Mouse (Mus musculus) ES-CJ7 (cell line): ENCODE measurements at regions not wholly inside any gene's neighbourhood (a gene's known extent, or its start where the extent isn't known, plus 50 kb on each side); places are given as distances from the start of the nearest gene placed in this dataset.

Experiments
- DNase-seq: peaks from one replicate; pipeline ENCODE4 v3.0.0; 2011; ENCODE audit warnings: low read depth, low spot score

DNA sequence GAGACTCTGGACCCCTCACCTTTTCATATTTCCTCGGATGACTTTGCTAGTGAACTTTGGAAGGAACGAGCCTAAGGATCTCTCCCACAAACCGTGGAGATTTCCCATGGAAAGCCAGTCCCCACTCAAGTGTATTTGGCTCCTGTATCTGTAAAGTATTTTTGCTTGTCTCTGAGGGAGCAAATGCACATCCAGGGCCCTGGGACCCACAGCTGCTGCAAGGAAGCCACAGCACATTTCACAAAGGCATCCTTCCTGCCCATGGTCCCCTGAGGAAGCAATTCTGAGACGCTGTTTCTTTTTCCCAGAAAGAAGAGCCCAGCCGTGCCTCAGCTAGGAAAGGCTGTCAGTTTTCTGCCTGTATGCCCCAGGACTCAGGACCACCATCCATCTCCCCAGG is 71.7 kb upstream of the S1pr3 start:
- DNase-seq, result no peak

DNA sequence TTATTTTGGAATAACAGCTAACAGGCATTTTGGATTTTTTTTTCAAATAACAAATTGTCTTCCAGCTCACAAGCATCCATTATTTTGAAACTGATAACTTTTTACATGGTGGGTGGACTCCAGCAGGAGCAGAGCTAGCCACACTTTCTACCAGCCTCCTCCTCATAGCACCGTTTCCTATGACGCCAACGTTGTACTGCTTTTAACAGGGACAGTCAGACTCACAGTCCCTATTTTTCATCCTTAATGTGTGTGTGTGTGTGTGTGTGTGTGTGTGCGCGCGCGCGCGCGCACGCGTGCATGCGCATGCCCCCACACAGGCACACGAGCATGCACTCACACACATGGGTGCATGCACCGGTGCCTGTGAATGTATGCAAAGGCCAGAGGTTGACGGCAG is 70.5 kb upstream of the S1pr3 start:
- DNase-seq, result no peak

DNA sequence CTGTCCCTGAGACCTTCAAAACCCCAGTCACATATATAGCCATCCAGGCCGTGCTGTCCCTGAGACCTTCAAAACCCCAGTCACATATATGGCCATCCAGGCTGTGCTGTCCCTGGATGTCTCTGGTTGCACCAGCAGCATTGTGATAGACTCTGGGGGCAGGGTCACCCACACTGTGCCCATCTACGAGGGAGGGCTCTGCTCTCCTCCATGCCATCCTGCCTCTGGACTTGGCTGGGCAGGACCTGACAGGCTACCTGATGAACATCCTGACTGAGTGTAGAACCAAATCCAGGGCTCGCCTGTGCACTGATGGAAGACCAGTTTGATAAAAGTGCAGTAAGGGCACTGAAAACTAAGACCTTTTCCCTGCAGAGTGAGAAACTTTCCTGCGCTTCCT is 63.1 kb upstream of the S1pr3 start:
- no peak for DNase-seq

DNA sequence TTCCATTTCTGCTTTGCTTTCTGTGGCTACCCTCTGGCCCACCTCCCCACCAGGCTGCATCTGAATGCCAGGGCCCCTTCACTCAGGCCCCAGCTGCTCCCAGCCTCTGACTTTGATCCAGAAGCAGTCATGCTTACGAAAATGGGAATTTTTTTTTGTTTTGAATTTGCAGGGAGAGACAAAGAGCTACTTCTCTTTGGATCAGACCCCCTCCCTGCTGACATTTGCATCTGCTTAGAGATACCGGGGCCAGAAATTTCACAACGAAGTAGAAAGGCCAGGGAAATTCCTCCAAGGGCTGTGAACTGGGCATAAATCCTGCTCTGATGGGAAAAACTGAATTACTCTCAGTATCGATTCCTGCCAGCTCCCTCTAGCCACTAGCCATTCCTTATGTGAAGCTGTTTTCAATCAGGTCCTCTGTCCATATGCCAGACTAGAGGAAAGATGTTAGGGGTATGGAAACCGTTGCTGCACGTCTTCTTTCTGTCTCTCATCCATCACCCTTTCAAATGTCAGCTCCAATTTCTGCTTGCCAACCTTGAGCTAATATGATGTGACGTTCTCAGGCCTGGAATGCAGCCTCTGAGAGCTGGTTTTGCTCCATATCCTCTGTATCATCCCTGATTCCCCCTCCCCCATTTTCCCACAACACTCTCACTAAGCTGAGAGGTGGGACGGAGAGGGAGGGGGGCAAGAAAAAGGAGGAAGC is 62.4 kb upstream of the S1pr3 start:
- DNase-seq, result no peak

DNA sequence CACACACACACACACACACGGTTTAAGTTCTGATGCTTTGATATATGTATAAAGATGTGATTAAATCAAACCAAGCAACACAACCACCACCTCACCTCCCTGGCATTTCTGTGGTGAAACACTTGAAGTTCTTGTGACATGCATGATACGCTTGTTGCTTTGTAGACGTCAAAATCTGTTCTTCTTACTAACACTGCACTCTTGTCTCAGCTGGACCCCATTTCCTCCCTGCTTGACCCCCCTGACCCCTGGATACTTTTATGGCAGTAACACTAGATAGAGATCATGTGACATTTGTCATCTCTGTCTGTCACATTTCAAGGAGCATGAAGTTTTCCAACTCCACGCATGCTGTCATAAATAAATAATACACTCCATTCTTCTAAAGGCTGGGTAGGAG is 59.7 kb upstream of the S1pr3 start:
- no peak for DNase-seq

DNA sequence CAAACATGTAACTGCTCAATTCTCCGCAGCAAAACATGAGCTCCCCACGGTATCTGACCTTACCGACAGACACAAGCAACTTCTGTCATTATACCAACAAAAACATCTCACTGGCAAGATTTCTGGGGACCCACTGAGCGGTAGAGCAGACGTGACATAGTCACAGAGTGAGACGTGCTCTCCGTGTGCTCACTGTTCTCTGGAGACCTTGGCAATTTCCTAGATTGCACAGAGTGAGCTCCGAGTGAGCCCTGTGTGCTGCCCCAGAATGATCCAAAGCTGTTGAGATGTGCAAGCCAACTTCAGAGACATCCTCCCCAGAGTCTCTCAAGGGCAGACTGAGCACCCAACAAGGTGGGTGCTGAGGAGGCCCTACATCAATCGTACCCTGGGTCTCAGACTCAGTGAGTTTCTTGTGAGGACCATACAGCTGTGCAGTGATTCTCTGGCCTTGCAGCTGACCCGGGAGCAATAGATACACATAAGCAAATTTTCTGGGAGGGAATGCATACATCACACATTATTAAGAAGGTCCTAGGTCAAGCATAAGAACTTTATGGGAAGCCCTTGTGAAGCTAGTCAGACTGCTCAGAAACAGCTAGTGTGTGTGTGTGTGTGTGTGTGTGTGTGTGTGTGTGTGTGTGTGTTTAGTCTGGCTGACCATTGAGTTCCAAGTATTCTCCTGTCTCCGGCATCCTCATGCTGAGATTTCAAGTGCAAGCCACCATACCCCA is 58.5 kb upstream of the S1pr3 start:
- DNase-seq, result no peak

- no peak for DNase-seq
These were observed 55.6 kb upstream of the S1pr3 start for GRCm38 (mm10) chr13:51352874-51353273.

- no peak for DNase-seq
These were observed 52.9 kb upstream of the S1pr3 start for GRCm38 (mm10) chr13:51355507-51355906.
